In genomic region chr1:79857681-79858388, GRCm38 (mm10) we compare ENCODE assay signal across 8 mouse cellular contexts. TPM values are rescaled to one million over a fixed set of nuclear protein-coding genes. Genes with fewer than 3 reads are reported as not detected.
DNase-seq lines count a peak whose midpoint lies in the region; ATAC-seq and TF ChIP-seq lines count a peak whose summit lies in the region.

No protein-coding gene starts in this region.

- H3K36me3 ChIP-seq in heart, embryonic 15.5 days = no peaks in the 10 kb centered on the region
- no peaks in the 10 kb centered on the region for H3K36me3 ChIP-seq in ES-Bruce4 (ENCODE audit: control insufficient read depth, insufficient read depth, low read length, poor library complexity, severe bottlenecking)
- no peaks in the 10 kb centered on the region for H3K36me3 ChIP-seq in embryonic facial prominence, embryonic 14.5 days (ENCODE audit: control insufficient read depth, insufficient read depth, low read length)
- H3K36me3 ChIP-seq in kidney, postnatal 0 days (ENCODE audit: insufficient read depth, low read length) = no peaks in the 10 kb centered on the region

- 5% methylated on average over 32 of the region's 32 CpGs for WGBS in heart, embryonic 15.5 days
- WGBS in embryonic facial prominence, embryonic 14.5 days = 3% methylated on average over 19 of the region's 32 CpGs
- WGBS in kidney, postnatal 0 days = 5% methylated on average over 32 of the region's 32 CpGs

- H3K27me3 ChIP-seq in heart, embryonic 15.5 days = no peaks in the 10 kb centered on the region
- peaks cover 17% of the 10 kb centered on the region for H3K27me3 ChIP-seq in ES-Bruce4 (ENCODE audit: control insufficient read depth, insufficient read depth, low read length, poor library complexity, severe bottlenecking)
- no peaks in the 10 kb centered on the region for H3K27me3 ChIP-seq in embryonic facial prominence, embryonic 14.5 days (replicated peaks; ENCODE audit: control insufficient read depth, insufficient read depth, low read length)
- no peaks in the 10 kb centered on the region for H3K27me3 ChIP-seq in kidney, postnatal 0 days (ENCODE audit: insufficient read depth, low read length)

- peak overlapping the region; percentile 99 for H3K4me2 ChIP-seq in heart, embryonic 15.5 days
- H3K4me2 ChIP-seq in embryonic facial prominence, embryonic 14.5 days (ENCODE audit: low read depth, low read length) = peak overlapping the region; percentile 89
- H3K4me2 ChIP-seq in kidney, postnatal 0 days (ENCODE audit: low read length) = peak overlapping the region; percentile 98

- DNase-seq in heart, postnatal 25 days (ENCODE audit: low spot score) = no peak
- peak; percentile 14 for DNase-seq in embryonic facial prominence, embryonic 14.5 days (ENCODE audit: low spot score)
- DNase-seq in kidney, postnatal 0 days (ENCODE audit: low spot score) = peak; percentile 22
- peak; percentile 5 for DNase-seq in naive thymus-derived CD4-positive, alpha-beta T cell, adult 2 months (ENCODE audit: low read depth)
- no peak for DNase-seq in cerebellum, adult 18-20 months
- DNase-seq in layer of hippocampus, postnatal 36 days = no peak

- no peak for TF ChIP-seq EP300 in ES-Bruce4 (IDR thresholded peaks at IDR 0.05; ENCODE audit: insufficient read depth, low read depth, low read length)

- intact Hi-C loops in heart, postnatal 25 days (cut with DNase I) = no loop called here

- peak overlapping the region; percentile 75 for H3K9ac ChIP-seq in heart, embryonic 15.5 days
- peak overlapping the region; percentile 95 for H3K9ac ChIP-seq in ES-Bruce4 (ENCODE audit: low read depth, poor library complexity, severe bottlenecking)
- peak overlapping the region; percentile 83 for H3K9ac ChIP-seq in embryonic facial prominence, embryonic 14.5 days (ENCODE audit: low read depth, low read length)
- peak overlapping the region; percentile 77 for H3K9ac ChIP-seq in kidney, postnatal 0 days (ENCODE audit: low read depth, low read length)

- ATAC-seq in heart, embryonic 15.5 days (replicated peaks; ENCODE audit: insufficient number of reproducible peaks, insufficient read depth, low FRiP score, low read depth) = no peak
- peak; percentile 42; the same call in 1 of the 2 replicates for ATAC-seq in embryonic facial prominence, embryonic 14.5 days (ENCODE audit: low read depth)
- ATAC-seq in kidney, postnatal 0 days (replicated peaks; ENCODE audit: low FRiP score, low read depth) = no peak; the same call in 1 of the 2 replicates

- no peak for TF ChIP-seq POLR2A in ES-Bruce4 (IDR thresholded peaks at IDR 0.05; ENCODE audit: insufficient read depth, low read length)

- peak overlapping the region; percentile 71 for H3K4me3 ChIP-seq in heart, embryonic 15.5 days
- H3K4me3 ChIP-seq in ES-Bruce4 (ENCODE audit: low read depth, low read length) = peak overlapping the region; percentile 96
- H3K4me3 ChIP-seq in embryonic facial prominence, embryonic 14.5 days (ENCODE audit: low read depth, low read length) = peak overlapping the region; percentile 77
- H3K4me3 ChIP-seq in kidney, postnatal 0 days (replicated peaks; ENCODE audit: low read depth, low read length) = peak overlapping the region; percentile 77

- peaks cover 38% of the 10 kb centered on the region for H3K4me1 ChIP-seq in heart, embryonic 15.5 days (replicated peaks)
- H3K4me1 ChIP-seq in ES-Bruce4 (ENCODE audit: control insufficient read depth, insufficient read depth, low read length) = no peaks in the 10 kb centered on the region
- H3K4me1 ChIP-seq in embryonic facial prominence, embryonic 14.5 days (ENCODE audit: control insufficient read depth, insufficient read depth, low read length) = peaks cover 32% of the 10 kb centered on the region
- H3K4me1 ChIP-seq in kidney, postnatal 0 days (replicated peaks; ENCODE audit: insufficient read depth, low read length) = peaks cover 9% of the 10 kb centered on the region; the same call in 1 of the 2 replicates

- peak overlapping the region; percentile 31 for H3K27ac ChIP-seq in heart, embryonic 15.5 days
- no peak overlapping the region for H3K27ac ChIP-seq in ES-Bruce4 (ENCODE audit: insufficient read depth, low read length)
- H3K27ac ChIP-seq in embryonic facial prominence, embryonic 14.5 days (replicated peaks; ENCODE audit: low read depth, low read length) = no peak overlapping the region
- 0 out of 2 replicates have a peak overlapping the region, but pooled peaks have one; percentile 16 for H3K27ac ChIP-seq in kidney, postnatal 0 days

- TF ChIP-seq CTCF in ES-Bruce4 (IDR thresholded peaks at IDR 0.05; ENCODE audit: low read depth, low read length) = no peak
- TF ChIP-seq CTCF in kidney, postnatal 0 days (IDR thresholded peaks at IDR 0.05; ENCODE audit: low read depth) = no peak

- H3K9me3 ChIP-seq in heart, embryonic 15.5 days (replicated peaks) = no peaks in the 10 kb centered on the region
- no peaks in the 10 kb centered on the region for H3K9me3 ChIP-seq in ES-Bruce4 (replicated peaks; ENCODE audit: control insufficient read depth, insufficient read depth, low read length, poor library complexity, severe bottlenecking)
- H3K9me3 ChIP-seq in embryonic facial prominence, embryonic 14.5 days (ENCODE audit: control insufficient read depth, low read length) = no peaks in the 10 kb centered on the region
- no peaks in the 10 kb centered on the region for H3K9me3 ChIP-seq in kidney, postnatal 0 days (replicated peaks; ENCODE audit: low read length)

RNA-seq across cellular contexts. Expression of gene Serpine2, which starts 3.1 kb away (rescaled TPM):
- 99.4 and 124 TPM in 2 replicates for polyA plus RNA-seq in heart, embryonic 15.5 days (2015; fragmentation: Nextera tagmentation; extraction: Ambion mirVana)
- total RNA-seq in heart, postnatal 25 days (2021) = 10 to 100 TPM; 18.6 to 20.8 TPM
- polyA plus RNA-seq in ES-Bruce4 (2011; ENCODE audit: insufficient read depth, insufficient read length, low read depth, missing spikeins) = 71.0 and 71.9 TPM in 2 replicates
- 287 and 300 TPM in 2 replicates for polyA plus RNA-seq in embryonic facial prominence, embryonic 14.5 days (2014; fragmentation: Nextera tagmentation; extraction: Ambion mirVana)
- polyA plus RNA-seq in kidney, postnatal 0 days (2015; fragmentation: Nextera tagmentation; extraction: Ambion mirVana) = 203 and 222 TPM in 2 replicates
- total RNA-seq in layer of hippocampus, postnatal 36 days (2021) = 100 to 1,000 TPM; 129 to 137 TPM

Comparison
In these comparisons a context has a peak if more than half of its experiments do, and no peak if none do; other contexts are left out.
1. H3K27ac ChIP-seq: peak in heart, embryonic 15.5 days (single experiment) and kidney, postnatal 0 days (single experiment); none in ES-Bruce4 (single experiment) and embryonic facial prominence, embryonic 14.5 days (single experiment).
2. DNase-seq: peak in embryonic facial prominence, embryonic 14.5 days (single experiment), kidney, postnatal 0 days (single experiment) and naive thymus-derived CD4-positive, alpha-beta T cell, adult 2 months (single experiment); none in heart, postnatal 25 days (single experiment), cerebellum, adult 18-20 months (0 of 2) and layer of hippocampus, postnatal 36 days (0 of 2).
3. Peak in every context shown above with its lines, with median percentiles within 50 percentile points of each other: H3K4me2 ChIP-seq, H3K4me3 ChIP-seq and H3K9ac ChIP-seq.